Mouse (Mus musculus): ENCODE measurements at regions not wholly inside any gene's neighbourhood (a gene's known extent, or its start where the extent isn't known, plus 50 kb on each side); places are given as distances from the start of the nearest gene placed in this dataset.
A peak's percentile ranks its signal among the peaks of the same experiment; 100 is the strongest.

- Histone ChIP-seq H3K9ac (replicated peaks; ENCODE audit: low read length) (no peak overlapping the region), H3K4me1 (ENCODE audit: insufficient read depth, low read length) (0 out of 2 replicates have a peak, but pooled peaks cover 5% of the 10 kb centered on the region), H3K27me3 (ENCODE audit: insufficient read depth, low read length) (no peaks in the 10 kb centered on the region; the same call in 1 of the 2 replicates), H3K36me3 (ENCODE audit: insufficient read depth, low read length) (no peaks in the 10 kb centered on the region), H3K9me3 (ENCODE audit: low read length) (no peaks in the 10 kb centered on the region), H3K27ac (ENCODE audit: low read length) (no peak overlapping the region), H3K4me3 (ENCODE audit: low read length) (no peak overlapping the region), H3K4me2 (replicated peaks; ENCODE audit: low read depth, low read length) (no peak overlapping the region)
- 36% methylated on average over 3 of the region's 3 CpGs for WGBS
- peak; percentile 52 for ATAC-seq (ENCODE audit: low FRiP score, low TSS enrichment)
These were observed 107.2 kb downstream of the Cavin4 start for GRCm38 (mm10) chr4:48770403-48770953.

GRCm38 (mm10) chr4:48770954-48771665 lies 107.8 kb downstream of the Cavin4 start:
- Histone ChIP-seq H3K27ac (ENCODE audit: low read length) (peak overlapping the region; percentile 80), H3K4me3 (ENCODE audit: low read length) (peak overlapping the region; percentile 11; the same call in 1 of the 2 replicates), H3K9me3 (ENCODE audit: low read length) (no peaks in the 10 kb centered on the region), H3K36me3 (ENCODE audit: insufficient read depth, low read length) (no peaks in the 10 kb centered on the region), H3K4me2 (replicated peaks; ENCODE audit: low read depth, low read length) (peak overlapping the region; percentile 34), H3K27me3 (ENCODE audit: insufficient read depth, low read length) (no peaks in the 10 kb centered on the region; the same call in 1 of the 2 replicates), H3K4me1 (ENCODE audit: insufficient read depth, low read length) (0 out of 2 replicates have a peak, but pooled peaks cover 5% of the 10 kb centered on the region), H3K9ac (replicated peaks; ENCODE audit: low read length) (no peak overlapping the region)
- WGBS = 34% methylated on average over 14 of the region's 14 CpGs
- peak; percentile 94 for ATAC-seq (ENCODE audit: low FRiP score, low TSS enrichment)

GRCm38 (mm10) chr4:48771836-48772235 lies 108.5 kb downstream of the Cavin4 start:
- WGBS = 69% methylated on average over 8 of the region's 8 CpGs
- H3K4me2 ChIP-seq (replicated peaks; ENCODE audit: low read depth, low read length) = 0 out of 2 replicates have a peak overlapping the region, but pooled peaks have one; percentile 34
- H3K27me3 ChIP-seq (ENCODE audit: insufficient read depth, low read length) = no peaks in the 10 kb centered on the region; the same call in 1 of the 2 replicates
- H3K36me3 ChIP-seq (ENCODE audit: insufficient read depth, low read length) = no peaks in the 10 kb centered on the region
- no peak overlapping the region for H3K4me3 ChIP-seq (ENCODE audit: low read length)
- no peaks in the 10 kb centered on the region for H3K9me3 ChIP-seq (ENCODE audit: low read length)
- ATAC-seq (ENCODE audit: low FRiP score, low TSS enrichment) = no peak
- no peak overlapping the region for H3K9ac ChIP-seq (replicated peaks; ENCODE audit: low read length)
- H3K4me1 ChIP-seq (ENCODE audit: insufficient read depth, low read length) = 0 out of 2 replicates have a peak, but pooled peaks cover 5% of the 10 kb centered on the region
- H3K27ac ChIP-seq (ENCODE audit: low read length) = 0 out of 2 replicates have a peak overlapping the region, but pooled peaks have one; percentile 18

GRCm38 (mm10) chr4:48779202-48779905 lies 116.0 kb downstream of the Cavin4 start:
- ATAC-seq (ENCODE audit: low FRiP score, low TSS enrichment) = no peak
- H3K27ac ChIP-seq (ENCODE audit: low read length) = no peak overlapping the region
- 63% methylated on average over 12 of the region's 12 CpGs for WGBS
- no peak overlapping the region for H3K9ac ChIP-seq (replicated peaks; ENCODE audit: low read length)
- no peaks in the 10 kb centered on the region for H3K27me3 ChIP-seq (ENCODE audit: insufficient read depth, low read length)
- no peak overlapping the region for H3K4me2 ChIP-seq (replicated peaks; ENCODE audit: low read depth, low read length)
- 0 out of 2 replicates have a peak, but pooled peaks cover 3% of the 10 kb centered on the region for H3K4me1 ChIP-seq (ENCODE audit: insufficient read depth, low read length)
- no peak overlapping the region for H3K4me3 ChIP-seq (ENCODE audit: low read length)
- no peaks in the 10 kb centered on the region for H3K36me3 ChIP-seq (ENCODE audit: insufficient read depth, low read length)
- H3K9me3 ChIP-seq (ENCODE audit: low read length) = no peaks in the 10 kb centered on the region

GRCm38 (mm10) chr4:48779955-48780354 lies 116.6 kb downstream of the Cavin4 start:
- no peaks in the 10 kb centered on the region for H3K27me3 ChIP-seq (ENCODE audit: insufficient read depth, low read length)
- H3K36me3 ChIP-seq (ENCODE audit: insufficient read depth, low read length) = no peaks in the 10 kb centered on the region
- no peak overlapping the region for H3K27ac ChIP-seq (ENCODE audit: low read length)
- ATAC-seq (ENCODE audit: low FRiP score, low TSS enrichment) = no peak
- H3K9ac ChIP-seq (replicated peaks; ENCODE audit: low read length) = no peak overlapping the region
- no peak overlapping the region for H3K4me2 ChIP-seq (replicated peaks; ENCODE audit: low read depth, low read length)
- 94% methylated on average over 2 of the region's 2 CpGs for WGBS
- H3K4me3 ChIP-seq (ENCODE audit: low read length) = no peak overlapping the region
- 0 out of 2 replicates have a peak, but pooled peaks cover 2% of the 10 kb centered on the region for H3K4me1 ChIP-seq (ENCODE audit: insufficient read depth, low read length)
- no peaks in the 10 kb centered on the region for H3K9me3 ChIP-seq (ENCODE audit: low read length)

GRCm38 (mm10) chr4:48781099-48781498 lies 117.8 kb downstream of the Cavin4 start:
- no peak for ATAC-seq (ENCODE audit: low FRiP score, low TSS enrichment)
- Histone ChIP-seq H3K36me3 (ENCODE audit: insufficient read depth, low read length) (no peaks in the 10 kb centered on the region), H3K4me1 (ENCODE audit: insufficient read depth, low read length) (no peaks in the 10 kb centered on the region), H3K9me3 (ENCODE audit: low read length) (no peaks in the 10 kb centered on the region), H3K27me3 (ENCODE audit: insufficient read depth, low read length) (no peaks in the 10 kb centered on the region), H3K4me3 (ENCODE audit: low read length) (no peak overlapping the region), H3K9ac (replicated peaks; ENCODE audit: low read length) (no peak overlapping the region), H3K27ac (ENCODE audit: low read length) (no peak overlapping the region), H3K4me2 (replicated peaks; ENCODE audit: low read depth, low read length) (no peak overlapping the region)
- WGBS = 62% methylated on average over 4 of the region's 4 CpGs

GRCm38 (mm10) chr4:48782686-48783085 lies 119.4 kb downstream of the Cavin4 start:
- H3K4me3 ChIP-seq (ENCODE audit: low read length) = no peak overlapping the region
- no peak overlapping the region for H3K9ac ChIP-seq (replicated peaks; ENCODE audit: low read length)
- ATAC-seq (ENCODE audit: low FRiP score, low TSS enrichment) = no peak
- H3K4me1 ChIP-seq (ENCODE audit: insufficient read depth, low read length) = no peaks in the 10 kb centered on the region
- H3K27ac ChIP-seq (ENCODE audit: low read length) = no peak overlapping the region
- H3K4me2 ChIP-seq (replicated peaks; ENCODE audit: low read depth, low read length) = no peak overlapping the region
- H3K27me3 ChIP-seq (ENCODE audit: insufficient read depth, low read length) = no peaks in the 10 kb centered on the region
- WGBS = 79% methylated on average over 3 of the region's 3 CpGs
- no peaks in the 10 kb centered on the region for H3K9me3 ChIP-seq (ENCODE audit: low read length)
- no peaks in the 10 kb centered on the region for H3K36me3 ChIP-seq (ENCODE audit: insufficient read depth, low read length)

GRCm38 (mm10) chr4:48791096-48791495 lies 127.8 kb downstream of the Cavin4 start:
- no peaks in the 10 kb centered on the region for H3K4me1 ChIP-seq (ENCODE audit: insufficient read depth, low read length)
- ATAC-seq (ENCODE audit: low FRiP score, low TSS enrichment) = no peak
- no peaks in the 10 kb centered on the region for H3K9me3 ChIP-seq (ENCODE audit: low read length)
- no peak overlapping the region for H3K27ac ChIP-seq (ENCODE audit: low read length)
- no peaks in the 10 kb centered on the region for H3K36me3 ChIP-seq (ENCODE audit: insufficient read depth, low read length)
- WGBS = 85% methylated on average over 4 of the region's 4 CpGs
- H3K27me3 ChIP-seq (ENCODE audit: insufficient read depth, low read length) = no peaks in the 10 kb centered on the region
- H3K4me3 ChIP-seq (ENCODE audit: low read length) = no peak overlapping the region
- no peak overlapping the region for H3K4me2 ChIP-seq (replicated peaks; ENCODE audit: low read depth, low read length)
- no peak overlapping the region for H3K9ac ChIP-seq (replicated peaks; ENCODE audit: low read length)

- no peaks in the 10 kb centered on the region for H3K4me1 ChIP-seq (ENCODE audit: insufficient read depth, low read length)
- H3K36me3 ChIP-seq (ENCODE audit: insufficient read depth, low read length) = no peaks in the 10 kb centered on the region
- ATAC-seq (ENCODE audit: low FRiP score, low TSS enrichment) = no peak
- H3K4me2 ChIP-seq (replicated peaks; ENCODE audit: low read depth, low read length) = no peak overlapping the region
- 62% methylated on average over 3 of the region's 3 CpGs for WGBS
- H3K9me3 ChIP-seq (ENCODE audit: low read length) = no peaks in the 10 kb centered on the region
- no peak overlapping the region for H3K27ac ChIP-seq (ENCODE audit: low read length)
- no peak overlapping the region for H3K4me3 ChIP-seq (ENCODE audit: low read length)
- no peaks in the 10 kb centered on the region for H3K27me3 ChIP-seq (ENCODE audit: insufficient read depth, low read length)
- no peak overlapping the region for H3K9ac ChIP-seq (replicated peaks; ENCODE audit: low read length)
These were observed 140.5 kb downstream of the Cavin4 start for GRCm38 (mm10) chr4:48803777-48804176.
